In genomic region chr1:185409831-185410230, GRCm38 (mm10) we compare ENCODE assay signal across 9 mouse cellular contexts. TPM values are rescaled to one million over a fixed set of nuclear protein-coding genes. Genes with fewer than 3 reads are reported as not detected.
A peak's percentile ranks its signal among the peaks of the same experiment; 100 is the strongest.
DNase-seq lines count a peak whose midpoint lies in the region; ATAC-seq and TF ChIP-seq lines count a peak whose summit lies in the region.
"Had no signal": no experiment of that assay in that cellular context is flagged by ENCODE, and none has a peak within 500 bp of the region (broad histone marks: within the 10 kb centered on the region; RNA-seq: fewer than 3 reads in every experiment).

No protein-coding gene starts in this region.

- peak; percentile 41 to 48 for DNase-seq in cerebellum, postnatal 10 days
- no peak for DNase-seq in cerebellum, adult 8-10 months
- peak; percentile 14 for DNase-seq in kidney, postnatal 10 days
- peak; percentile 44 for DNase-seq in c-Kit-negative CD71-positive TER-119-positive erythroid progenitor cells, embryonic 14.5 days (ENCODE audit: low read depth, low spot score)
- DNase-seq in liver, postnatal 0 days: no peak
- DNase-seq in spleen, postnatal 14 days (ENCODE audit: low spot score in 2 of 2): no peak
- DNase-seq in thymus, postnatal 25 days: no peak
- DNase-seq: heart, postnatal 36 days had no signal

- H3K9me3 ChIP-seq in kidney, embryonic 15.5 days (replicated peaks): no peaks in the 10 kb centered on the region
- no peaks in the 10 kb centered on the region for H3K9me3 ChIP-seq in liver, postnatal 0 days (ENCODE audit: low read length)

- H3K36me3 ChIP-seq in kidney, embryonic 15.5 days: peaks cover 92% of the 10 kb centered on the region
- H3K36me3 ChIP-seq in liver, postnatal 0 days (replicated peaks; ENCODE audit: insufficient read depth, low read length): peaks cover 76% of the 10 kb centered on the region

- TF ChIP-seq EP300 in liver, postnatal 0 days (IDR thresholded peaks at IDR 0.05; ENCODE audit: low read depth): no peak

- H3K4me2 ChIP-seq in kidney, embryonic 15.5 days: no peak overlapping the region
- H3K4me2 ChIP-seq in liver, postnatal 0 days (ENCODE audit: low read depth, low read length): no peak overlapping the region

- H3K9ac ChIP-seq in kidney, embryonic 15.5 days: no peak overlapping the region
- H3K9ac ChIP-seq in liver, postnatal 0 days (replicated peaks): no peak overlapping the region

- H3K4me1 ChIP-seq in kidney, embryonic 15.5 days: no peaks in the 10 kb centered on the region
- no peaks in the 10 kb centered on the region for H3K4me1 ChIP-seq in liver, postnatal 0 days (ENCODE audit: insufficient read depth)

- no peak overlapping the region for H3K4me3 ChIP-seq in kidney, embryonic 15.5 days (replicated peaks)
- H3K4me3 ChIP-seq in liver, postnatal 0 days (ENCODE audit: low read depth, low read length): no peak overlapping the region

- peak; percentile 70 for TF ChIP-seq CTCF in liver, postnatal 0 days (IDR thresholded peaks at IDR 0.05; ENCODE audit: low read depth)

- H3K27me3 ChIP-seq in kidney, embryonic 15.5 days: no peaks in the 10 kb centered on the region
- no peaks in the 10 kb centered on the region for H3K27me3 ChIP-seq in liver, postnatal 0 days (ENCODE audit: insufficient read depth, low read length)

- no peak for ATAC-seq in kidney, embryonic 15.5 days (replicated peaks; ENCODE audit: low FRiP score)
- ATAC-seq in liver, postnatal 0 days: no peak

- 81% methylated on average over 3 of the region's 3 CpGs for WGBS in kidney, embryonic 15.5 days
- WGBS in liver, postnatal 0 days (ENCODE audit: insufficient replicate concordance): 85% methylated on average over 3 of the region's 3 CpGs

- no peak overlapping the region for H3K27ac ChIP-seq in kidney, embryonic 15.5 days
- no peak overlapping the region for H3K27ac ChIP-seq in liver, postnatal 0 days (ENCODE audit: low read depth)

RNA-seq across cellular contexts. Expression of gene Slc30a10, which starts 44.8 kb away (rescaled TPM):
- 0.10 and 0.38 TPM in 2 replicates for polyA plus RNA-seq in kidney, embryonic 15.5 days (2015; fragmentation: Nextera tagmentation; extraction: Ambion mirVana)
- polyA plus RNA-seq in liver, postnatal 0 days (2015; fragmentation: Nextera tagmentation; extraction: Ambion mirVana): 8.0 and 9.1 TPM in 2 replicates

RNA-seq across cellular contexts. Expression of gene Eprs, which starts 47.0 kb away (rescaled TPM):
- polyA plus RNA-seq in kidney, embryonic 15.5 days (2015; fragmentation: Nextera tagmentation; extraction: Ambion mirVana): 142 and 160 TPM in 2 replicates
- polyA plus RNA-seq in liver, postnatal 0 days (2015; fragmentation: Nextera tagmentation; extraction: Ambion mirVana): 47.4 and 55.4 TPM in 2 replicates

Comparison
In these comparisons a context has a peak if more than half of its experiments do, and no peak if none do; other contexts are left out.
1. DNase-seq: peak in cerebellum, postnatal 10 days (2 of 2), kidney, postnatal 10 days (single experiment) and c-Kit-negative CD71-positive TER-119-positive erythroid progenitor cells, embryonic 14.5 days (single experiment); none in cerebellum, adult 8-10 months (single experiment), liver, postnatal 0 days (single experiment), spleen, postnatal 14 days (0 of 2) and thymus, postnatal 25 days (single experiment).